Mouse (Mus musculus) embryo, embryonic 9.5 days (tissue): ENCODE results near the gene Cisd3.

Experiments
- DNase-seq: peaks from one replicate; pipeline ENCODE4 v3.0.0-alpha.2; 2017; ENCODE audit errors: extremely low spot score

Cisd3 gene

DNA sequence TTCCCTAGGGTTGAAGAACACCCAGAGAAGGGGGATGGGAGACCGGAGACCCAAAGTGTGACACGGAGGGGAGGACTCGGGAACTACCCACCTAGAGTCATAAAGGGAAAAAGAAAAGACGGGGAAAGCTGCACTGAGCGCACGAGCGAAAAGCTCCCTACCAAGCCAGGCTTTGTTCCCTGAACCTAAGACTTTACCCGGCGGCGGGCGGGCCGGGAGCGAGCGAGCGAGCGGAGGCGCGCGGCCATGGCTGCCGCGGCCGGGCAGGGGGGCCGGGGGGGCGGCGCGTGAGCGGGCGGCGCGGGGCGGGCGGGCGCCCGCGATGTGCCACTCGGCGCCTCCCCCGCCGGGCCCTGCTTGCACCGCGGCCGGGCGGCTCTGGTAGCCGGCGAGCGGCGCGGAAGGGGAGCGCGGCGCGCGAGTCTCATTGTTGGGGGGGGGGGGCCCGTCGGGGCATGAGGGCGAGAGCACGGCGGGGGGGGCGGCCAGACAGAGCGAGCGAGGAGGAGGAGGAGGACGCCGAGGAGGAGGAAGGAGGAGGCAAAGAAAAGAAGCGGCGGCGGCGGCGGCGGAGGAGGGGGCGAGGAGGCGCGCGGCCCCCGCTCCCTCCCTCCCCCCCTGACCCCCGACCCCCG lies 22.6 kb upstream of the Cisd3 start, which contains the start of gene Mllt6:
Gene Mllt6, plus strand, starts transcription at position 522 of the 635 bp plus-strand sequence.
- DNase-seq: peak; percentile 78

- DNase-seq: peak; percentile 71
Observed at GRCm38 (mm10) chr11:97663528-97664338, 21.9 kb upstream of the Cisd3 start.

DNA sequence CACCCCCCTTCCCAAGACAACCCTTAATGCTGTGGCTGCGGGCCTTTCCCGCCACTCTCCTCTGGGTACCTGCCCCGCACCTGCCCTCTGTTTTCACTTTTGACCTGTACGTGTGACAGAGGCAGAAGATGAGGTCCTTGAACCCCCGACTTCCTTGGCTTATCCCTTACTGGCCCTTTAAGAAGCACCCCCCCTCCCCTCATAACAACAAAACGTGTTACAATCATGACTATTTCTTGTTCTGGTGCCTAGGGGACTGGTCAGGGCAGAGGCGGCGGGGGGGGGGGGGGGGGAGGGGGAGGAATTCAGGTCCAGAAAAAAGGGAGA lies 21.3 kb upstream of the Cisd3 start:
- DNase-seq: no peak

GRCm38 (mm10) chr11:97664771-97665240 lies 20.8 kb upstream of the Cisd3 start:
- DNase-seq: no peak

GRCm38 (mm10) chr11:97665431-97665830 lies 20.2 kb upstream of the Cisd3 start:
- DNase-seq: no peak

DNA sequence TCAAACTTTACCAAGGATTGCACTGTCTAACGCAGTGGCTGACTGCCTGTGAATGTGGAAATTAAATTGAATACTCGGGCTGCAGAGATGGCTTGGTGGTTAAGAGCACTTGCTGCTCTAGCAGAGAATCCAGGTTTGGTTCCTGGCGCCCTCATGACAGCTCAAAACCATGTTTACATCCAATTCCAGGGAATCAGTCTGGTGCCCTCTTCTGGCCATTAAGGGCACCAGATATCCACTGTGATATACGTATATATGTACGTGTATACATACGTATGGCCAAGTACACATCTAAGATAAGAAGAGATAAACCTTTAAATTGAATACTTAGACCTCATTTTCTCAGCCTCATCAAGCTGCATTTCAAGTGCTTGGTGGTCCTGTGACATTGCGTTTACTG lies 19.4 kb upstream of the Cisd3 start:
- no peak for DNase-seq

DNA sequence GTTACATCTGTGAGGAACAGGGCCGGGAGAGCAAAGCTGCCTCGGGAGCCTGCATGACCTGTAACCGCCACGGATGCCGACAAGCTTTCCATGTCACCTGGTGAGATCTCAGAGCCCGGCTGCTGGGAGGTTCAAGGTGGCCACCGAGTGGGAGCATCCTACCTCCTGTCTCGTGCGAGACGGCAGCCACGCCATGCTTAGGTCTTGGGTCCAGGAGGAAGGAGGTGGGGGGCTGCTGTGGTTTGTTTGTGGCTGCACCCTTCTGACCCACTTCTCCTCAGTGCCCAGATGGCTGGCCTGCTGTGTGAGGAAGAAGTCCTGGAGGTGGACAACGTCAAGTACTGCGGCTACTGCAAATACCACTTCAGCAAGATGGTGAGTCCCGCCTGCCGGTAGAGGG lies 18.8 kb upstream of the Cisd3 start:
- DNase-seq: no peak

DNA sequence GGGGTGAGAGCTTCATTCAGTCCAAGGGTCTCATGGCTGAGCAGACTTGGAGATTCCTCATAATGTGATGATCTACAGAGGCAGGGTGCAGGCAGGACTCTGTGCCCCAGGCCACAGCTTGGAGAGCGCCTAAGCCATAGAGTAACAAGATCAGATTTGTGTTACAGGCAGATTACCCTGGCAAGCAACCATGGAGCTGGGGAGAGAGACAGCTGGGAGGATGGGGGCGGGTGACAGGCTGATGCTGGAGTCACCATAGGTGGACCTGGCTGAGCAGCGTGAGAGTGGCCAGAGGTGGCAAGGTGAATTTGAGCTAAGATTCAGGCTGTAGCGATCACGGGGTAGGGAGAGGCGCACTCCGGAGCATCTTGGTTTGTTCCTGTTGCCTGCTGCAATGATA lies 17.5 kb upstream of the Cisd3 start:
- DNase-seq: no peak

GRCm38 (mm10) chr11:97669268-97669667 lies 16.4 kb upstream of the Cisd3 start:
- no peak for DNase-seq

- no peak for DNase-seq
Observed at GRCm38 (mm10) chr11:97669829-97670228, 15.8 kb upstream of the Cisd3 start.

GRCm38 (mm10) chr11:97670234-97671176 lies 15.1 kb upstream of the Cisd3 start:
- no peak for DNase-seq

DNA sequence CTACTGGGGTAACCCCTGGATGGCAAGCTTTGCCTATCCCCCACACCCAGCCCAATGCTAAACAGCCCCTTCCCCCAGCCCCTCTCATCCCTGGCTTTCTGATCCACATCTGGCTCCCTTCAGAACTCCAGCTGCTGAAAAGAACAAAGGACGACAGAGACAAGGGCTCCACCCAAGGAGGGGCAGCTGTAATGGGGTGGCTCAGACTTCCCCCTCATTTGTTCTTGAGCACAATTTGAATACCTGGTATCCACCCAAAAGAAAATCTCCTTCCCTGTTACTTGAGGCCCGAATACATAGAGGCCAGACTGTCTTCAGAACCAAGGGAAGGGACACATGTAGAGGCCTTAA lies 14.5 kb upstream of the Cisd3 start:
- DNase-seq: no peak

DNA sequence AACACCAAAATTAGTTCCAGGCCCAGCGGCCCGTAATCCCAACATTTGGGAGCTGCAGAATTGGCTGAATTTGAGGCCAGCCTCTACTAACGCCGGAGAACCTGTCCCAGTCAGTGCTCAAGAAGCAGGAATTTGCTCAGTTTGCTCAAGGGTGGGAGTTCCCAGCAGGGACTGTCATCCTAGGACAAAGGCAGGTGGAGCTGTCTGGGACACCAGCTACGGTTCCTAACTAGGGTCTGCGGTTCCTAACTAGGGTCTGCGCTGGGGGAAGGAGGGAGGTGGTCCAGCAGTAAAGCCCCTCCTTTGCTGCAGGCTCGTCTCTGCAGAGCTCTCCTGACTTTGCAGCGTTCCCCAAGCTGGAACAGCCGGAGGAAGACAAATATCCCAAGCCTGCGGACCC lies 12.5 kb upstream of the Cisd3 start:
- DNase-seq: no peak

DNA sequence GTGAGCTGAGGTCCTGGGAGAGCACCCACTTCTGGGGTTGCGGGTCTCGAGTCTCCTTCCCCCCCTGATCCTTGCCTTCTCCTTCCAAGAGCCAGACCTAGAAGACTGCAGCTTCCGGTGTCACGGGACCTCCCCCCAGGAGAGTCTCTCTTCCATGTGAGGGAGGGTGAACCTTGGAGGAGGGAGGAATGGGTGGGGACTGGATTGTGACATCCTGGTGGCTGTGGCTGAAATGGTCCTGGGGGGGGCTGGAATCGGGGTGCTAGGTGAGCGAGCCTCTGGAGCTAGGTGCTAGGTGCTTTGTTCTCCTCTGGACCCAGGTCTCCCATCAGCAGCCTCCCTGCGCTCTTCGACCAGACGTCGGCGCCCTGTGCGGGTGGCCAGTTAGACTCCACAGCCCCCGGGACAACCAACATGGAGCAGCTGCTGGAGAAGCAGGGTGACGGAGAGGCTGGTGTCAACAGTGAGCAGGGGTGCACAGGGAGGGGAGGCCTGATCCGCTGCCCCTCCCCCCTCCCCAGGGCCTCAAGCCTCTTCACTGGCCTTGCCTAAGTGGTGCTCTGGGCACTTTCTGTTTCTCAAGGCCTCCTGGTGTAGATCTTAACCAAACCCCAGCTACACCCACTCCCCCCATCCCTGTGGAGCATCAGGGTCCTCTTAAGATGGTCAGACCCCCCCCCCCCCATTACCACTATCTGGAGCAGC lies 9.4 kb upstream of the Cisd3 start:
- DNase-seq: no peak

- no peak for DNase-seq
Observed at GRCm38 (mm10) chr11:97677381-97677780, 8.2 kb upstream of the Cisd3 start.

- DNase-seq: no peak
Observed at GRCm38 (mm10) chr11:97677842-97678241, 7.8 kb upstream of the Cisd3 start.

GRCm38 (mm10) chr11:97678301-97678700 lies 7.3 kb upstream of the Cisd3 start:
- DNase-seq: no peak

- DNase-seq: no peak
Observed at GRCm38 (mm10) chr11:97680430-97680829, 5.2 kb upstream of the Cisd3 start.

DNA sequence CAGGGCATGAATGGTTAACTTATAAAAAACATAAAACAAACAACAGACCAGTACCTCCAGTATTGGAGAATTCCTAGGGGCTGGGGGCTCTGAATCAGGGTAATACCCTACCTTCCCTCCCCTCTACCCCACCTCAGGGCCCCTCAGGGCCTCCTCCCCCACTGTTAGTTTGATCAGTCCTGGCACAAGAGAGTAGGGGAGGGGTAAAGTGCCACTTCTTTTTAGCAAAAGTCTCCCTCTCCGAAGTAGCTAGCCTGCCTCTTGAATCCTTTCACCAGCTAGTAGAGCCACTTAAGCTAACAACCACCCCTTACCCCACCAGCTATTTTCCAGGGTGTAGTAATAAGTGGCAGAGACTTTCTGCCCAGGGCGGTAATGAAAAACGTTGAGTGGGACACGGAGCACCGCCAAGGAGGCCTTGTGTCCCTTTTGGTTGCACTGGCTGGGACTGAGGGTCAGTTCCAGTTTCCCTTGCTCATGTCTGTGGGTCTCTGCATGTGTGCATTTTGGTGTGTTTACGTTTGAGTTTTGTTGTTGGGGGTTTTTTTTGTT lies 3.0 kb upstream of the Cisd3 start:
- DNase-seq: no peak

GRCm38 (mm10) chr11:97684063-97684680 lies 1.5 kb upstream of the Cisd3 start:
- no peak for DNase-seq

- DNase-seq: no peak
Observed at GRCm38 (mm10) chr11:97684766-97685165, 860 bp upstream of the Cisd3 start.
